Mouse (Mus musculus): ENCODE data around the gene Tfap2b. TPM values are rescaled to one million over a fixed set of nuclear protein-coding genes. Genes with fewer than 3 reads are reported as not detected.

Gene Tfap2b
- polyA plus RNA-seq, 1 experiment = not detected

DNA sequence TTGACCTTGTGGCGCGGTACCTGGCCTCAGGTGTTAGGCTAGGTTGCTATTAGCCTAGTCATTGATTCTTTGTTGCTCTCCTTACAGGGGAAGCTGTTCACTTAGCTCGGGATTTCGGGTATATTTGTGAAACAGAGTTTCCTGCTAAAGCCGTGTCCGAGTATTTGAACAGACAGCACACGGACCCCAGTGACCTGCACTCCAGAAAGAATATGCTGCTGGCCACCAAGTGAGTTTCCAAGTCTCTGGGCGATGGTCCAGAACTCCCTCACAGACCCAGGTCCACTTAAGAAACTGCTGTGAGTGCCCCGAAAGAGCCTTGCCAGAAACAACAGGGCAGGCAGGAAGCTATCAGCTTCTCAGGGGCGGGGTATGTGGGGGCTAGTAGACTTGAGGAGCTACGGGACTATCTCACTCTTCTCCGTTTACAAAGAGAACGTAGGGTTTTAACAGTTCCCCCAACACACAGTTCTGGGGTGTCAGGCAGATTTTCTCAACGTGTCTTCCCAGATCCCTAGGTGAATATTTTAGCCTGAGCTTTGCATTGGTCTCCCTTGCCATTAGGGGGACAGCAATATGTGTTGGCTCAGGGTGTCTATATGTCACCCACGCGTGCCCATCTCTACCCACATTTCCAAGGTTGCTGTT lies 22.3 kb downstream of the Tfap2b start:
- peaks cover 8% of the 10 kb centered on the region for H3K4me1 ChIP-seq
- H3K4me3 ChIP-seq (replicated peaks) = no peak overlapping the region
- peaks cover 49% of the 10 kb centered on the region for H3K27me3 ChIP-seq (replicated peaks)
- TF ChIP-seq GATA1 (IDR thresholded peaks at IDR 0.05; ENCODE audit: borderline replicate concordance, low read length) = no peak
- TF ChIP-seq FLI1 (IDR thresholded peaks at IDR 0.05; ENCODE audit: low read length) = no peak
- H3K9me3 ChIP-seq = no peaks in the 10 kb centered on the region; the same call in 1 of the 2 replicates
- H3K36me3 ChIP-seq (replicated peaks; ENCODE audit: low read length) = no peaks in the 10 kb centered on the region

DNA sequence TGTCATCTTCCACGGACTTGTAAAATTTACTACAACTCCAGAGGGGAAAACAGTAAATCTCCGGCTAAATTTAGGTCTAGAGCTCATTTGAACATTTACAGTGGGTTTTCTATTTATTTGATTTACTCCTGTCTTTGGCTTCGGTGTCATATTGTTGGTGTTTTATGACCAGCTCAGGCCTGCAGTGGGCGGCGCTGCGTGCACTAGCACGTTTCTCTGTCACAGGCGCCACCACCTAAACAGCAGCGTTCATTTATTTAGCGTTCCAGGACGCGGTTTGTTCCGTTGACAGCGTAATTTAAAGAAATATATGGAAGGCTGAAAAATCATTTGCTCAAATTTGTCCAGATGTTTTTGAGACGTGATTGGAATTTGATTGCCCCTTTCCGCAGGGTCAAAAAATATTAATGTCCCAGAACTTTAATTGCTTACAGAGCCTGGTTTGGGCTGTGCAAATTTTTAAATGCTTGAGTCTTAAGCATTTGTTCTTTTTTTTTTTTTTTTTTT lies 22.9 kb downstream of the Tfap2b start:
- TF ChIP-seq GATA1 (IDR thresholded peaks at IDR 0.05; ENCODE audit: borderline replicate concordance, low read length) (no peak), FLI1 (IDR thresholded peaks at IDR 0.05; ENCODE audit: low read length) (no peak)
- H3K9me3 ChIP-seq = peaks cover 3% of the 10 kb centered on the region
- no peak overlapping the region for H3K4me3 ChIP-seq (replicated peaks)
- peaks cover 54% of the 10 kb centered on the region for H3K27me3 ChIP-seq (replicated peaks)
- no peaks in the 10 kb centered on the region for H3K36me3 ChIP-seq (replicated peaks; ENCODE audit: low read length)
- H3K4me1 ChIP-seq = peaks cover 8% of the 10 kb centered on the region

DNA sequence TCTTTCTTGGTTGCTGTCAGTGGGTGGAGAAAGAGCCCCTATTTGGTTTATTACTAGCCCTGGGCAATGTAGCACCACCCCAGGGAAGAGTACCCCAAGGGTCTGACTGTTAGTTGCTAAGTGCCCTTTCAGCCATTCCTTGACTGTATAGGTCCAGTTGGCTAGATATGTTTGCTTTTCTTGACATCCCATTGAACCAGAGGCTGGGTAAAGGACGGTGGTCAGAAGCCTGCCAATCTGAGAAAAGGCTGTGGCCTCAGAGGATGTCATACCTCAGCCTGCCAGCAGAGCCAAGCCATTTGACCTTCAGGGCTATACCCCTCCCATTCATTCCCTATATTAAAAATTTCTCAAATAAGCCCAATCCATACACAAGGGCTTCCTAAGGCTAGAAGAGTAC lies 24.0 kb downstream of the Tfap2b start:
- Histone ChIP-seq H3K36me3 (replicated peaks; ENCODE audit: low read length) (no peaks in the 10 kb centered on the region), H3K27me3 (replicated peaks) (peaks cover 59% of the 10 kb centered on the region), H3K9me3 (peaks cover 4% of the 10 kb centered on the region), H3K4me3 (replicated peaks) (no peak overlapping the region), H3K4me1 (peaks cover 8% of the 10 kb centered on the region)
- TF ChIP-seq FLI1 (IDR thresholded peaks at IDR 0.05; ENCODE audit: low read length) (no peak), GATA1 (IDR thresholded peaks at IDR 0.05; ENCODE audit: borderline replicate concordance, low read length) (no peak)

DNA sequence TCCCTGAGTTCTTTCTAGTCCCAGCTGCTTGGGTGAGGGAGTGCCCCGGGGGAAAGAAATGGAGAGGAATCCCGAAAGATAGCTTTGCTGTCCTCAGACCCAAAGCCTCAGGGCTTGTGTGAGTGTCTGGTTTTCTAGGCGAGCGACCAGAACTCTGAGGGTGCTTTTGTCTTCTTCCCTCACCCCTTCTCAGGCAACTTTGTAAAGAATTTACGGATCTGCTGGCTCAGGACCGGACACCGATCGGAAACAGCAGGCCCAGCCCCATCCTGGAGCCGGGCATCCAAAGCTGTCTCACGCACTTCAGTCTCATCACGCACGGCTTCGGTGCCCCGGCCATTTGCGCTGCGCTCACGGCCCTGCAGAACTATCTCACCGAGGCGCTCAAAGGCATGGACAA lies 25.1 kb downstream of the Tfap2b start:
- Histone ChIP-seq H3K27me3 (replicated peaks) (peaks cover 54% of the 10 kb centered on the region), H3K36me3 (replicated peaks; ENCODE audit: low read length) (no peaks in the 10 kb centered on the region)

DNA sequence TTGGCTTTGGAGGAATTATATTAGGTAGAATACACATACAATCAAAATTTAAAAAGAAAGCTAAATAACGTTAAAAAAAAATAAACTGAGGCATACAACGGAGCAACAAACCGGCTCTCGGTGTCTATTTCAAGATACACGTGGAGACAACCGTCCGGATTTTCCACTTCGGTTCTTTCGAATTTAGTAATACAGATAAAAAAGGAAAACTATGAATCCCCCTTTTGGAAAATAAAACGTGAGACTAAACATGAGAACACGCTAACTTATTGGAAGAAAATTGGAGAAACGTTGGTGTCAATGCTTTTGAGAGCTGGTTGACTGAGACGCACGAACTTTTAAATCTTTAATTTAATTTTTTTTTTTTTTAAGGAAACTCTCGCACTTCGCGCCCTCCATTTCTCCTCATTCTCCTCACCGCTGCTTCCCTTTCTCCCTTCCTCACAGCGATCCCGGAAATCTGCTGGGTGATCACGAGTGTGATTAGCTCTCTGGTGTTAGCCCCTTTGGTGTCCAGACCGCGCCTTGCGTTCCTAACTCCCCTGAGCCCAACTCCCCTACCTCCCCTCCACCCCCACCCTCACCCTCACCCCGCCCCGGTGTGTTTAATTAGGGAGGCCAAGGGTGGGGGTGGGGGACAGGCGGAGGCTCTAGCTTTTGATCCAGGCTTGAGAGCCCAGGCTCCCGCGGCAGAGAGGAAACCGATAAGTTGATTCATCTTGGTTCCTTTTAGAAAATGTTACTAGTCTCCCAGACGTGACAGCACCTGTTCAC lies 25.9 kb downstream of the Tfap2b start:
- H3K9me3 ChIP-seq = peaks cover 4% of the 10 kb centered on the region
- peaks cover 55% of the 10 kb centered on the region for H3K27me3 ChIP-seq (replicated peaks)
- TF ChIP-seq GATA1 (IDR thresholded peaks at IDR 0.05; ENCODE audit: borderline replicate concordance, low read length) (no peak), FLI1 (IDR thresholded peaks at IDR 0.05; ENCODE audit: low read length) (no peak)
- H3K36me3 ChIP-seq (replicated peaks; ENCODE audit: low read length) = no peaks in the 10 kb centered on the region
- peaks cover 8% of the 10 kb centered on the region for H3K4me1 ChIP-seq
- H3K4me3 ChIP-seq (replicated peaks) = peak overlapping the region; percentile 65

More for the DNA sequence above, 25.1 kb downstream of the Tfap2b start:
- peaks cover 8% of the 10 kb centered on the region for H3K4me1 ChIP-seq
- H3K4me3 ChIP-seq (replicated peaks) = peak overlapping the region; percentile 56
- H3K9me3 ChIP-seq = peaks cover 4% of the 10 kb centered on the region
- TF ChIP-seq FLI1 (IDR thresholded peaks at IDR 0.05; ENCODE audit: low read length) (no peak), GATA1 (IDR thresholded peaks at IDR 0.05; ENCODE audit: borderline replicate concordance, low read length) (no peak)

DNA sequence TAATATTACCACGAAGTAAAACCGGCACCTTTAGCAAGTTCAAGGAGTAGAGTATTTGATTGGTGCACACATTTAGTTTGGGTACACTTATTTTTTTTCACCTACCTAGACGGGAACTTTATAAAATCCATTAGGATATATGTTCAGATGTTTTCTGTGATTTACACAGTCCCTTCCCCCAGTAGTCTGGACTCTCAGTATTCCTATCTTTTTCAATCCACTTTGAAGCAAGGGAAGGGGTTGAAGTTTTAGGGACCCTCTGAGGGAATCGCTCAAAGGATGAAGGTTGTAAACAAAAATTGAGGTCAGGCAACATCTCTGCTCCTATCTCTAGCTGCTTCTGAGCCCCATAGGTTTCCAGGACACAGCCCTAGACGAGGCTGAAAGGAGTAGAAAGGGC lies 27.3 kb downstream of the Tfap2b start:
- peaks cover 4% of the 10 kb centered on the region for H3K9me3 ChIP-seq

DNA sequence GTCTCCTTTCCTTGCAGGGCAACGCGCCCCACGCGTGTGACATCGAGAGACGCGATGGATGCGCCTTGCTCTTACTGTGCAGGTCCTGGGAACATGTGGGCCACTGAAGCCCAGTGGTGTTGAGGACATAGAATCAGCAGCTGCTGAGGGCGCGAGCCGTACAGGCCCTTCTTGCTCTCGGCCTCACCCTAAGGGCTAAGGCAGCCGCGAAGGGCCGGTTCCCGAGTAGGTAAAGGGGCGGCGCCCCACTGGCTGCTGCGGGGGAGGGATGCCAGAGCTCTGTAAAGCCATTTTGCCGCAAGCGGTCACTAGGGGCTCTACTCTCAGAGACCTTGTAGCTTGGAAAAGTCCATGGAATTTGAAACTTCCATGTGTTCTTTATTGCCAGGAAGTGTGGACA lies 27.9 kb downstream of the Tfap2b start:
- Histone ChIP-seq H3K36me3 (replicated peaks; ENCODE audit: low read length) (no peaks in the 10 kb centered on the region), H3K4me1 (peaks cover 3% of the 10 kb centered on the region; the same call in 1 of the 2 replicates), H3K9me3 (peaks cover 4% of the 10 kb centered on the region), H3K27me3 (replicated peaks) (peaks cover 57% of the 10 kb centered on the region), H3K4me3 (replicated peaks) (no peak overlapping the region)
- TF ChIP-seq FLI1 (IDR thresholded peaks at IDR 0.05; ENCODE audit: low read length) (no peak), GATA1 (IDR thresholded peaks at IDR 0.05; ENCODE audit: borderline replicate concordance, low read length) (no peak)

More for the DNA sequence above, 27.3 kb downstream of the Tfap2b start:
- Histone ChIP-seq H3K4me3 (replicated peaks) (no peak overlapping the region), H3K4me1 (peaks cover 6% of the 10 kb centered on the region), H3K27me3 (replicated peaks) (peaks cover 58% of the 10 kb centered on the region), H3K36me3 (replicated peaks; ENCODE audit: low read length) (no peaks in the 10 kb centered on the region)
- no peak for TF ChIP-seq GATA1 (IDR thresholded peaks at IDR 0.05; ENCODE audit: borderline replicate concordance, low read length)
- TF ChIP-seq FLI1 (IDR thresholded peaks at IDR 0.05; ENCODE audit: low read length) = no peak

DNA sequence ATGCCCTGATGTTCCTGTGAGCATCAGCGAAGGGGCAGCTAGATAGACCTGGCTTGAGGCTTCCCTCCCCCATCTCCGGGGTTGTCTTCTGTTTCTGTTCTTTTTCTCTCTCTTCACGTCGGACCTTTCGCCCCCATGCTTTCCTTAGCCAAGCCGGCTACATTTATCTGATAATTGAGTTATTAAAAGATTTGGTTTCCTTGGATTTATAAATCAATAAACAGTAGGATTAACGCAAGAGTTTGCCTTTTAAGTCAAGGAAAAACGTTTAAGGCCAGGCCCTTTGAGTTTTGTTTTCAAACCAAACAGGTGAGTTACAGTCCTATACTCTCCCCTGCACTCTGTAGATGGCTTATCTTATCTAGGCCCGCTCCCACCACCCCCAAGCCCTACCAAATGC lies 28.3 kb downstream of the Tfap2b start:
- peaks cover 59% of the 10 kb centered on the region for H3K27me3 ChIP-seq (replicated peaks)
- H3K9me3 ChIP-seq = peaks cover 4% of the 10 kb centered on the region
- H3K4me3 ChIP-seq (replicated peaks) = no peak overlapping the region
- peaks cover 3% of the 10 kb centered on the region; the same call in 1 of the 2 replicates for H3K4me1 ChIP-seq
- H3K36me3 ChIP-seq (replicated peaks; ENCODE audit: low read length) = no peaks in the 10 kb centered on the region
- TF ChIP-seq FLI1 (IDR thresholded peaks at IDR 0.05; ENCODE audit: low read length) (no peak), GATA1 (IDR thresholded peaks at IDR 0.05; ENCODE audit: borderline replicate concordance, low read length) (no peak)

GRCm38 (mm10) chr1:19237721-19238410 lies 29.2 kb downstream of the Tfap2b start:
- Histone ChIP-seq H3K4me3 (replicated peaks) (no peak overlapping the region), H3K4me1 (peaks cover 3% of the 10 kb centered on the region; the same call in 1 of the 2 replicates), H3K9me3 (peaks cover 4% of the 10 kb centered on the region), H3K36me3 (replicated peaks; ENCODE audit: low read length) (no peaks in the 10 kb centered on the region), H3K27me3 (replicated peaks) (peaks cover 57% of the 10 kb centered on the region)
- no peak for TF ChIP-seq GATA1 (IDR thresholded peaks at IDR 0.05; ENCODE audit: borderline replicate concordance, low read length)
- TF ChIP-seq FLI1 (IDR thresholded peaks at IDR 0.05; ENCODE audit: low read length) = no peak

All from megakaryocyte, embryonic 14.5 days (primary cell).